Mouse (Mus musculus) intestine, embryonic 14.5 days (tissue): ENCODE results near the gene Cd109. TPM values are rescaled to one million over a fixed set of nuclear protein-coding genes. Genes with fewer than 3 reads are reported as not detected.

Experiments
- ATAC-seq: fragments of 200-750 bp; cut with Nextera tagmentation; replicated peaks from 2 replicates; pipeline ENCODE4 v1.8.0; 2017; ENCODE audit warnings: low read depth, moderate number of reproducible peaks, moderate TSS enrichment, moderate library complexity; ENCODE audit not compliant: low FRiP score, low TSS enrichment
- DNase-seq: peaks from one replicate; pipeline ENCODE4 v3.0.0-alpha.2; 2018; ENCODE audit warnings: low spot score
- H3K27ac ChIP-seq: fragments of 300-500 bp; sonication (generic); 2 replicates; pipeline ENCODE4 v1.5.1; 2014; ENCODE audit warnings: low read depth, mild to moderate bottlenecking, control low read depth
- H3K27me3 ChIP-seq: fragments of 300-500 bp; sonication (generic); replicated peaks from 2 replicates; pipeline ENCODE4 v1.6.1; 2014; ENCODE audit warnings: low read length, control low read depth; ENCODE audit not compliant: control insufficient read depth, insufficient read depth
- H3K36me3 ChIP-seq: fragments of 300-500 bp; sonication (generic); 2 replicates; pipeline ENCODE4 v1.6.1; 2014; ENCODE audit warnings: low read length, control low read depth; ENCODE audit not compliant: control insufficient read depth, insufficient read depth
- H3K4me1 ChIP-seq: fragments of 300-500 bp; sonication (generic); replicated peaks from 2 replicates; pipeline ENCODE4 v1.6.1; 2014; ENCODE audit warnings: low read length, control low read depth, mixed read lengths; ENCODE audit not compliant: control insufficient read depth, insufficient read depth
- H3K4me2 ChIP-seq: fragments of 300-500 bp; sonication (generic); 2 replicates; pipeline ENCODE4 v1.6.1; 2014; ENCODE audit warnings: low read length
- H3K4me3 ChIP-seq: fragments of 300-500 bp; sonication (generic); 2 replicates; pipeline ENCODE4 v1.5.1; 2014; ENCODE audit warnings: low read depth, low read length, control low read depth, mixed read lengths
- H3K9ac ChIP-seq: fragments of 300-500 bp; sonication (generic); 2 replicates; pipeline ENCODE4 v1.6.1; 2014; ENCODE audit warnings: mild to moderate bottlenecking, low read length
- H3K9me3 ChIP-seq: fragments of 300-500 bp; sonication (generic); 2 replicates; pipeline ENCODE4 v1.6.1; 2016; ENCODE audit warnings: low read length, control low read depth; ENCODE audit not compliant: control insufficient read depth
- WGBS: fragments of 180-500 bp; shearing (Covaris S2); extraction: QIAGEN DNeasy Blood & Tissue Kit; methylation state at CpG from one replicate; pipeline ENCODE4 v1.1.7; 2014; 5-methylcytosine and 5-hydroxymethylcytosine counted together
- polyA plus RNA-seq: library from polyadenylated mRNA; unstranded; fragments of >200 nt; fragmentation: Nextera tagmentation; extraction: Ambion mirVana; gene quantifications from 2 replicates; pipeline ENCODE4 v1.2.1, GENCODE M21; 2014

Gene Cd109
- 7.4 and 10.8 TPM in 2 replicates for polyA plus RNA-seq

DNA sequence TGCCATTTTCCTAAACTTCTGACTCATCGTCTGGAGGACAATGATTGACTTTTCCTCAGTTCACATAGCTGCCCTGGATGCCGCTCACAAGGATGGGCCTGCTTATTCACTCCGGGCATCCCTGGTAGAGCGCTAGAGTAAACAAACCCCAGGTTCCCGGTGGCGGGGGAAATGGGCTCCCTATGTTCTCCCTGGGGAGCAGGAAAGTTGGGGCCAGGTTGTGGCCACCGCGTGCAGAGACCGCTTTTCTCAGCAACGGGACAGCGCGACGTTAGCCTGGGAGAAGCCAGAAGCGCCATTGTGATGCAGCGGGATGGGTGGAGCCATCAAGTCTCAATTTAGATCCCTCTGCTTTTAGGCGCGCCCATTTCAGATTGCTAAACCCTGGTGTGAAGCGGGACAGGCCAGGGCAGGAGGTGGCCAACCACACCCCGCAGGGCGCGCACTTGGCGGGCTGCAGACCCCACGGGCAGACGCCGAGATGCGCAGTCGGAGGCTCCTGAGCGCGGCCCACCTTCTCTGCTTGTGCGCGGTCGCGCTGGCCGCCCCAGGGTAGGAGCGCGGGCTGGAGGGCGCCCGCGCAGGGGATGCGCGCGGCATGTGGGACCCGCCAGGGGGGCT lies at the start of gene Cd109:
Gene Cd109 (plus strand): TSS at position 146 of the 621 bp plus-strand sequence.
- 0% methylated on average over 42 of the region's 43 CpGs for WGBS
- peak within 1 kb of the TSS; percentile 95 for H3K4me2 ChIP-seq
- no peak within 1 kb of the TSS for H3K27ac ChIP-seq
- peak within 1 kb of the TSS; percentile 65 for H3K9ac ChIP-seq
- no peaks in the 10 kb centered on the region for H3K4me1 ChIP-seq
- H3K4me3 ChIP-seq: peak within 1 kb of the TSS; percentile 64
- ATAC-seq: peak; percentile 67
- peak; percentile 84 for DNase-seq
- H3K27me3 ChIP-seq: peaks cover 11% of the 10 kb centered on the region; the same call in 1 of the 2 replicates
- no peaks in the 10 kb centered on the region for H3K36me3 ChIP-seq
- no peaks in the 10 kb centered on the region for H3K9me3 ChIP-seq

DNA sequence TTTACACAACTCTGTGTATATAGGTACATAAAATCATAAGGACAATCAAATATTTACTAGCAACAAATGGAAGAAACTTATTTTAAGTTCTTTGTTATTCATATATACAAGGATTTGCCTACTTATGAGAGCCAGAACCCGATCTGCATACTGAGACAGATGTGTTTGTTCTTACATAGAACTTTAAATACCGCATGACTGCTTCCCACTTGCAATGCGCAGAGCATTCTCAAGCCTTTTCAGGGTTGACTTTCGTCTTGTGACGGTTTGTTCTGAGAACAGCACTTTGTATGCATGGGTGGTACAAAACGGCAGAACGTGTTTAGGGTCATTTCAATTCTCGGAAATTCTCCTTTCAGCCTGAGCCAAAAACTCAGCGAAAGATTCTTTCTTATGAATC lies 45.4 kb upstream of the Cd109 start:
- no peaks in the 10 kb centered on the region for H3K27me3 ChIP-seq
- H3K4me3 ChIP-seq: no peak overlapping the region
- ATAC-seq: no peak
- DNase-seq: no peak
- no peaks in the 10 kb centered on the region for H3K9me3 ChIP-seq
- no peak overlapping the region for H3K27ac ChIP-seq
- H3K4me1 ChIP-seq: no peaks in the 10 kb centered on the region
- H3K4me2 ChIP-seq: no peak overlapping the region
- no peak overlapping the region for H3K9ac ChIP-seq
- WGBS: 95% methylated on average over 9 of the region's 9 CpGs
- H3K36me3 ChIP-seq: peaks cover 16% of the 10 kb centered on the region

DNA sequence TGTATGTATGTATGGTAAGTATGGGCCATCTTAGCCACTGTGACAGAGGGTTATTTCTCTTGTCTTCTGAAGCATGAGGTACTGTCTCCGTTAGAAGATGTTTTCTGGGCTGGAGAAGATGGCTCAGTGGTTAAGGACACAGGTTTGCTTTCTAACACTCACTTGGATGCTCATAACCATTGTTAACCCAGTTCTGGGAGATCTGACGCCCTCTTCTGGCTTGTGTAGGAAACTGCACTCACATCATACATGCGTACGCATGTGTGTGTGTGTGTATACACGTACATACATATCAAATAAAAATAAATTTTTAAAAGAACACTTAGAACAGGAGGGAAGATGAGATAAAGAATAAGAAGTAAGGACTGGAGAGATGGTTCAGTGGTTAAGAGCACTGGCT lies 38.9 kb upstream of the Cd109 start:
- Histone ChIP-seq H3K27ac (no peak overlapping the region), H3K36me3 (peaks cover 26% of the 10 kb centered on the region), H3K4me3 (no peak overlapping the region), H3K4me2 (no peak overlapping the region), H3K9ac (no peak overlapping the region), H3K27me3 (no peaks in the 10 kb centered on the region), H3K9me3 (no peaks in the 10 kb centered on the region), H3K4me1 (no peaks in the 10 kb centered on the region)
- ATAC-seq (no peak), DNase-seq (no peak)
- 88% methylated on average over 5 of the region's 5 CpGs for WGBS

DNA sequence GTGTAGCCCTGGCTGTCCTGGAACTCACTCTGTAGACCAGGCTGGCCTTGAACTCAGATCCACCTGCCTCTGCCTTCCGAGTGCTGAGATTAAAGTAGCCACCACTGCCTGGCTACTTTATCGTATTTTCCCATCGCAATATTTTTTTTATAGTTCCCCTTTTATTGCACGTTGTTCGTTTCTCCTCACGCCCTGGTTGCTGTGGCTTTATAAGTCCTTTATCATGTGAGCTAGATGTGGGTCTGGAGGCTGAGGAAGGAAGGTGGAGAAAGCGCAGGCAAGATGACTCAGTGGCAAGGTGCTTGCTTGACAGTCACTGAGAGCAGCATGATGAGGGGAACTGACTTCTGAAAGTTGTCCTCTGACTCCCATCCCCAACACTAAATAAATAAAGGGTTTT lies 36.5 kb upstream of the Cd109 start:
- ATAC-seq (no peak), DNase-seq (no peak)
- Histone ChIP-seq H3K4me3 (no peak overlapping the region), H3K27me3 (no peaks in the 10 kb centered on the region), H3K9ac (no peak overlapping the region), H3K36me3 (peaks cover 26% of the 10 kb centered on the region), H3K4me2 (no peak overlapping the region), H3K9me3 (no peaks in the 10 kb centered on the region), H3K4me1 (no peaks in the 10 kb centered on the region), H3K27ac (no peak overlapping the region)
- WGBS: 64% methylated on average over 7 of the region's 7 CpGs

DNA sequence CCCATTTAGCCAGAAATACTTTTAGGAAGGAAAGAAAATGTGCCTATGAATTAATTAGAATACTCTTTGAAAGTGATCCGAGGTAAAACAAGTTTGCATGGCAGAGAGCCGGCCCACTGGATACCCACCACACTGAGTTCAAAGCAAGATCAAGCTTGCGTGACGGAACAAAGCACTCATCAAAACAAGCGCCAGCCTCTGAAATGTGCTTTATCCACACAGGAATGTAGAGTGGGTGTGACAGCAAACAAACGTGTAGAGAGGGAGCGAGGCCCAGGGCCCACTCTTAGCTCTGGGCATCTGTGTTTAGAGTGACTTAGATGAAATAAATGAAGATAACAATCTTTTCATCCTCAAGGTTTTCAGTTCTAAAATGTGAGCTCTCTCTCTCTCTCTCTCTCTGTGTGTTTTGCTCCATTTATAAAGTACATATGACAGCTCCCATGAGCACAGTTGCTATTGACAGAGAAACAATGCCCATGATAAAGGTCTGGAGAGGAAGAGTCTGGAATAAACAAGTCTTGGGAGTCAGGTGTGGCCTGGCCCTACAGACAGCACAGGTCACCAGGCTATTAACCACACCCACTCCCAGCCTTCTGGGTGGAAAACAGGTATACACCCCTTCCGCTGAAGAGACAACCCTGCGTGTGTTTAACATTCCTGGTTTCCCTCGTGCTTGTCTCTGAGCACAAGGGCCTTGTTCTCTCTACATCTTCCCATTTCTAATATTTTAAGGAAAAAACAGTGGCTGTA lies 35.5 kb upstream of the Cd109 start:
- no peak overlapping the region for H3K4me2 ChIP-seq
- no peaks in the 10 kb centered on the region for H3K9me3 ChIP-seq
- no peak overlapping the region for H3K4me3 ChIP-seq
- H3K36me3 ChIP-seq: peaks cover 20% of the 10 kb centered on the region
- 54% methylated on average over 10 of the region's 10 CpGs for WGBS
- no peak overlapping the region for H3K27ac ChIP-seq
- ATAC-seq (0 out of 2 replicates have a peak, but pooled peaks have one; percentile 37), DNase-seq (no peak)
- H3K27me3 ChIP-seq: no peaks in the 10 kb centered on the region
- no peak overlapping the region for H3K9ac ChIP-seq
- no peaks in the 10 kb centered on the region for H3K4me1 ChIP-seq

DNA sequence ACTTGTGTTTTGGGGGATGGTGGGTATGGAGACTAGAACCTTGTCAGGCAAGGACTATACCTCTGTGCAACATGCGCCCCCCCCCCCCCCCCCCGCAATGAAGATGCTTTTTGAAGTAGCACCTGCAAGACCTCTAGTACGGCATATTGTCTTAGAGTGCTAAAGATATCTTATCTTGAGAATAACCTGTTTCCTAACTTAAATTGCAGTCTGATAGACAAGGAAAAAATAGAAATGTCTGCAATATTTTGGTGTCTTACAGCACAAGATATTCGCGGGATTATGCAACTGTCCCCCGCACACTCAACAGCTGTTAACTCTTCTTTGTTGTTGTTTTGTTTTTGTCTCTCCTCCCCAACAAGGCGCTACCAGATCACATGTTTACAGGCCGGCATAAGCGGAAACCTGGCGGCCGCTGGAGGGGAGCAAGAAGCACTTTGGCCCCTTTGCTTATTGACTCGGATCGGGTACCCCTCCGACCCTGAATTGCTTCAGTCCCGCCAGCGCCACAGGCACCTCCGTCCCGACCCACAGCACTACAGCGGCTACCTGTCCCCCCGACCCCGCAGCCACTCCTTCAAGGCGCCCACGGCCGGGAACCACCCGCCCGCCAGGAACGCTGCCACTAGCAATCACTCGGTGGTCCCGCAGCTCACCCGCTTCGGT lies 28.0 kb upstream of the Cd109 start:
- Histone ChIP-seq H3K9ac (peak overlapping the region; percentile 64), H3K4me3 (peak overlapping the region; percentile 78), H3K27me3 (no peaks in the 10 kb centered on the region), H3K4me1 (0 out of 2 replicates have a peak, but pooled peaks cover 8% of the 10 kb centered on the region), H3K4me2 (peak overlapping the region; percentile 63), H3K36me3 (no peaks in the 10 kb centered on the region), H3K9me3 (no peaks in the 10 kb centered on the region), H3K27ac (peak overlapping the region; percentile 67)
- ATAC-seq (peak; percentile 55; the same call in 1 of the 2 replicates), DNase-seq (no peak)
- WGBS: under 1% methylated on average over 31 of the region's 31 CpGs

DNA sequence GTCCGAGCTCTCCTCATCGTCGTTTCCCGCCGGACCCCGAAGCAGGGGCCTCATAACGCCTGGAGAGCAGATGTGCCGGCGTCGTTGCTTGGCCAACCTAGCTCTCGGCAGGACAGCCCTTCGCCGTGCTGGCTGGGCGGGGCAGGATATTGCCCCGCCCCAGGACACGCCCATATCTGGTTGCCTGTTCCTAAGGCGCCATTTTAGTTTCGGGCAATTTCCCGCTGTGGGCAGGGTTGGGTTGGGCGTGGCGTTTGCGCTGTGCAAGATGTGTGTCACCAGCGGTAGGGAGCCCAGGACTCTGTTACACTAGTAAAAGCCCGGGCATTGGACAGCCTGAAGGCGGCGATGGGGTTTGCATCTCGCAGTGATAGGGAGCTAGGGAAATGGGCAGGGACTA lies 27.4 kb upstream of the Cd109 start, which contains the start of gene Slc17a5:
Gene Slc17a5 (minus strand): TSS at position 128 of the 400 bp plus-strand sequence.
- H3K36me3 ChIP-seq: no peaks in the 10 kb centered on the region
- H3K9me3 ChIP-seq: no peaks in the 10 kb centered on the region
- H3K4me2 ChIP-seq: peak within 1 kb of the TSS; percentile 63
- DNase-seq (peak; percentile 98), ATAC-seq (peak; percentile 98)
- H3K4me1 ChIP-seq: 0 out of 2 replicates have a peak, but pooled peaks cover 8% of the 10 kb centered on the region
- H3K9ac ChIP-seq: peak within 1 kb of the TSS; percentile 64
- peak within 1 kb of the TSS; percentile 78 for H3K4me3 ChIP-seq
- no peaks in the 10 kb centered on the region for H3K27me3 ChIP-seq
- WGBS: under 1% methylated on average over 27 of the region's 27 CpGs
- peak within 1 kb of the TSS; percentile 67 for H3K27ac ChIP-seq

DNA sequence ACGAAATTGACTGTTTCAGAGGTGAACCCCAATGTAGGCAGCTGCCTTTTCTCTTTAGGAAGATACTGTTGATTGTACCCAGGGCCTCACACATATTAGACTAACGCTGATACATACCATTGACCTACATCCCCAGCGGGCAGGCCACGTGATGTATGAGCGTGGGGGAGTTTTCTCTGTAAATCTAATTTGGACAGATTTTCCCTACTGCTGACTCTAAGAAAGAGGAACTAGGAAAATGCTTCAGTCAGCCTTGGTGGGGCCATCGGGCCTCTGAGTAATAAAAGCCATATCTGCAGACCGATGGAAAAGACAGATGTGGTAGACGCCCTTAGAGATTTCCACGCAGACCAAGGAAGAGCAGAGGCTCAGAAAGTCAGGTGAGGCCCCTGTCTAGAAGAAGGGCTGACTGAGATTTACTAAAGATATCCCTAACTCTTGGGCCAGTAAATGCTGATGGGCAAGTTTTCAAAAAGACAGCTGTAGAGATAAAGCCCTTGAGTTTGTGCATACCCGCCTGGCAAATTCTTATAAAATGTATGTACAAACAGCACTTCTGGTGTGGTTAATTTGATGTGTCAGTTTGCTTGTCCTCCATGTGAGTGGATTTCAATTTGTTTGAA lies 26.8 kb upstream of the Cd109 start:
- peak; percentile 69 for DNase-seq
- Histone ChIP-seq H3K27ac (peak overlapping the region; percentile 67), H3K4me3 (peak overlapping the region; percentile 78), H3K27me3 (no peaks in the 10 kb centered on the region), H3K9ac (no peak overlapping the region), H3K4me1 (0 out of 2 replicates have a peak, but pooled peaks cover 8% of the 10 kb centered on the region), H3K36me3 (no peaks in the 10 kb centered on the region), H3K9me3 (no peaks in the 10 kb centered on the region), H3K4me2 (peak overlapping the region; percentile 63)
- peak; percentile 44; the same call in 1 of the 2 replicates for ATAC-seq
- WGBS: 66% methylated on average over 10 of the region's 10 CpGs
